Mouse (Mus musculus): ENCODE measurements around the gene Ahcyl2. TPM values are rescaled to one million over a fixed set of nuclear protein-coding genes. Genes with fewer than 3 reads are reported as not detected.
A peak's percentile ranks its signal among the peaks of the same experiment; 100 is the strongest.
"Not testable (repeated sequence)": the region's sequence is repeated elsewhere in the genome, so short reads cannot be mapped to it uniquely, and the experiment has no call there.

Gene Ahcyl2
- polyA plus RNA-seq, 1 experiment, result 32.6 TPM

- no peak for DNase-seq (ENCODE audit: low read depth)
Measured at GRCm38 (mm10) chr6:29753336-29753735, 14.5 kb upstream of the Ahcyl2 start.

GRCm38 (mm10) chr6:29756001-29756400 lies 11.8 kb upstream of the Ahcyl2 start:
- DNase-seq (ENCODE audit: low read depth), result peak; percentile 80
- no peak for TF ChIP-seq POLR2A (IDR thresholded peaks at IDR 0.05; ENCODE audit: borderline replicate concordance, extremely low read depth, insufficient read depth, insufficient read length, poor library complexity, severe bottlenecking)
- TF ChIP-seq CTCF (IDR thresholded peaks at IDR 0.05; ENCODE audit: borderline replicate concordance, extremely low read depth, insufficient read depth, insufficient read length), result no peak

More at GRCm38 (mm10) chr6:29753336-29753735, 14.5 kb upstream of the Ahcyl2 start:
- no peak for TF ChIP-seq CTCF (IDR thresholded peaks at IDR 0.05; ENCODE audit: borderline replicate concordance, extremely low read depth, insufficient read depth, insufficient read length)
- TF ChIP-seq POLR2A (IDR thresholded peaks at IDR 0.05; ENCODE audit: borderline replicate concordance, extremely low read depth, insufficient read depth, insufficient read length, poor library complexity, severe bottlenecking), result no peak

GRCm38 (mm10) chr6:29756476-29756875 lies 11.3 kb upstream of the Ahcyl2 start:
- no peak for DNase-seq (ENCODE audit: low read depth)
- TF ChIP-seq CTCF (IDR thresholded peaks at IDR 0.05; ENCODE audit: borderline replicate concordance, extremely low read depth, insufficient read depth, insufficient read length) (no peak), POLR2A (IDR thresholded peaks at IDR 0.05; ENCODE audit: borderline replicate concordance, extremely low read depth, insufficient read depth, insufficient read length, poor library complexity, severe bottlenecking) (no peak)

GRCm38 (mm10) chr6:29758417-29758816 lies 9.4 kb upstream of the Ahcyl2 start:
- DNase-seq (ENCODE audit: low read depth), result peak; percentile 91
- TF ChIP-seq CTCF (IDR thresholded peaks at IDR 0.05; ENCODE audit: borderline replicate concordance, extremely low read depth, insufficient read depth, insufficient read length) (peak; percentile 84), POLR2A (IDR thresholded peaks at IDR 0.05; ENCODE audit: borderline replicate concordance, extremely low read depth, insufficient read depth, insufficient read length, poor library complexity, severe bottlenecking) (no peak)

- DNase-seq (ENCODE audit: low read depth), result no peak
- TF ChIP-seq CTCF (IDR thresholded peaks at IDR 0.05; ENCODE audit: borderline replicate concordance, extremely low read depth, insufficient read depth, insufficient read length), result no peak
- TF ChIP-seq POLR2A (IDR thresholded peaks at IDR 0.05; ENCODE audit: borderline replicate concordance, extremely low read depth, insufficient read depth, insufficient read length, poor library complexity, severe bottlenecking), result no peak
Measured at GRCm38 (mm10) chr6:29759012-29759679, 8.7 kb upstream of the Ahcyl2 start.

GRCm38 (mm10) chr6:29760397-29760796 lies 7.4 kb upstream of the Ahcyl2 start:
- DNase-seq (ENCODE audit: low read depth), result not testable (repeated sequence)

- TF ChIP-seq CTCF (IDR thresholded peaks at IDR 0.05; ENCODE audit: borderline replicate concordance, extremely low read depth, insufficient read depth, insufficient read length) (no peak), POLR2A (IDR thresholded peaks at IDR 0.05; ENCODE audit: borderline replicate concordance, extremely low read depth, insufficient read depth, insufficient read length, poor library complexity, severe bottlenecking) (no peak)
Measured at GRCm38 (mm10) chr6:29761282-29761681, 6.5 kb upstream of the Ahcyl2 start.

GRCm38 (mm10) chr6:29762524-29762923 lies 5.3 kb upstream of the Ahcyl2 start:
- TF ChIP-seq CTCF (IDR thresholded peaks at IDR 0.05; ENCODE audit: borderline replicate concordance, extremely low read depth, insufficient read depth, insufficient read length) (peak; percentile 69; the same call in 1 of the 2 replicates), POLR2A (IDR thresholded peaks at IDR 0.05; ENCODE audit: borderline replicate concordance, extremely low read depth, insufficient read depth, insufficient read length, poor library complexity, severe bottlenecking) (no peak)
- DNase-seq (ENCODE audit: low read depth), result peak; percentile 57

More at GRCm38 (mm10) chr6:29761282-29761681, 6.5 kb upstream of the Ahcyl2 start:
- no peak for DNase-seq (ENCODE audit: low read depth)

GRCm38 (mm10) chr6:29766874-29767273 lies 937 bp upstream of the Ahcyl2 start:
- TF ChIP-seq CTCF (IDR thresholded peaks at IDR 0.05; ENCODE audit: borderline replicate concordance, extremely low read depth, insufficient read depth, insufficient read length), result no peak
- TF ChIP-seq POLR2A (IDR thresholded peaks at IDR 0.05; ENCODE audit: borderline replicate concordance, extremely low read depth, insufficient read depth, insufficient read length, poor library complexity, severe bottlenecking), result no peak
- DNase-seq (ENCODE audit: low read depth), result no peak

- TF ChIP-seq POLR2A (IDR thresholded peaks at IDR 0.05; ENCODE audit: borderline replicate concordance, extremely low read depth, insufficient read depth, insufficient read length, poor library complexity, severe bottlenecking), result no peak
- TF ChIP-seq CTCF (IDR thresholded peaks at IDR 0.05; ENCODE audit: borderline replicate concordance, extremely low read depth, insufficient read depth, insufficient read length), result no peak
Measured at GRCm38 (mm10) chr6:29768791-29769441, 1.1 kb downstream of the Ahcyl2 start.

GRCm38 (mm10) chr6:29770672-29771321 lies 3.0 kb downstream of the Ahcyl2 start:
- no peak for DNase-seq (ENCODE audit: low read depth)
- no peak for TF ChIP-seq POLR2A (IDR thresholded peaks at IDR 0.05; ENCODE audit: borderline replicate concordance, extremely low read depth, insufficient read depth, insufficient read length, poor library complexity, severe bottlenecking)
- TF ChIP-seq CTCF (IDR thresholded peaks at IDR 0.05; ENCODE audit: borderline replicate concordance, extremely low read depth, insufficient read depth, insufficient read length), result no peak

More at GRCm38 (mm10) chr6:29768791-29769441, 1.1 kb downstream of the Ahcyl2 start:
- peak; percentile 58 for DNase-seq (ENCODE audit: low read depth)
